Mouse (Mus musculus) midbrain, postnatal 0 days (tissue): Measurements from ENCODE around the gene Aim2. TPM values are rescaled to one million over a fixed set of nuclear protein-coding genes. Genes with fewer than 3 reads are reported as not detected.

Experiments
- ATAC-seq: fragments of 200-750 bp; cut with Nextera tagmentation; 2 replicates; pipeline ENCODE4 v1.8.0; 2017; ENCODE audit warnings: moderate number of reproducible peaks, mild to moderate bottlenecking, moderate TSS enrichment, moderate library complexity; ENCODE audit not compliant: low FRiP score
- DNase-seq: peaks from one replicate; pipeline ENCODE4 v3.0.0-alpha.2; 2015; ENCODE audit warnings: low spot score
- H3K27ac ChIP-seq: fragments of 300-500 bp; sonication (generic); 2 replicates; pipeline ENCODE4 v1.5.1; 2014; ENCODE audit warnings: low read depth, mild to moderate bottlenecking, low read length, mixed read lengths
- H3K27me3 ChIP-seq: fragments of 300-500 bp; sonication (generic); 2 replicates; pipeline ENCODE4 v1.6.1; 2014; ENCODE audit warnings: low read length, control low read depth, mixed read lengths; ENCODE audit not compliant: insufficient read depth
- H3K36me3 ChIP-seq: fragments of 300-500 bp; sonication (generic); 2 replicates; pipeline ENCODE4 v1.6.1; 2014; ENCODE audit warnings: low read length, control low read depth, mixed read lengths; ENCODE audit not compliant: insufficient read depth
- H3K4me1 ChIP-seq: fragments of 300-500 bp; sonication (generic); 2 replicates; pipeline ENCODE4 v1.6.1; 2014; ENCODE audit warnings: mild to moderate bottlenecking, control low read depth, antibody characterized with exemption, low read length, mixed read lengths; ENCODE audit not compliant: insufficient read depth
- H3K4me2 ChIP-seq: fragments of 300-500 bp; sonication (generic); 2 replicates; pipeline ENCODE4 v1.6.1; 2014; ENCODE audit warnings: low read depth, mild to moderate bottlenecking, low read length, mixed read lengths; ENCODE audit not compliant: poor library complexity, severe bottlenecking
- H3K4me3 ChIP-seq: fragments of 300-500 bp; sonication (generic); 2 replicates; pipeline ENCODE4 v1.5.1; 2014; ENCODE audit warnings: low read depth, mild to moderate bottlenecking, low read length, moderate library complexity
- H3K9ac ChIP-seq: fragments of 300-500 bp; sonication (generic); replicated peaks from 2 replicates; pipeline ENCODE4 v1.6.1; 2014; ENCODE audit warnings: mild to moderate bottlenecking, low read length, moderate library complexity, mixed read lengths; ENCODE audit not compliant: poor library complexity, severe bottlenecking
- H3K9me3 ChIP-seq: fragments of 300-500 bp; sonication (generic); 2 replicates; pipeline ENCODE4 v1.6.1; 2016; ENCODE audit warnings: low read length, control low read depth
- CTCF ChIP-seq: IDR thresholded peaks from 2 replicates; pipeline ENCODE4 v1.5.1; 2016; ENCODE audit warnings: antibody characterized with exemption, mild to moderate bottlenecking
- WGBS: fragments of 180-500 bp; shearing (Covaris S2); extraction: QIAGEN DNeasy Blood & Tissue Kit; methylation state at CpG from one replicate; pipeline ENCODE4 v1.1.7; 2014; 5-methylcytosine and 5-hydroxymethylcytosine counted together
- polyA plus RNA-seq: library from polyadenylated mRNA; unstranded; fragments of >200 nt; fragmentation: Nextera tagmentation; extraction: Ambion mirVana; gene quantifications from 2 replicates; pipeline ENCODE4 v1.2.1, GENCODE M21; 2015
- total RNA-seq: library from RNA; depleted of rRNA; stranded (reverse); fragments of >200 nt; gene quantifications from 2 replicates; pipeline ENCODE4 v1.2.3, GENCODE M21; 2014

The Aim2 gene
- total and polyA plus RNA-seq, 2 experiments from 2014 or later: 0.66 to 0.89 TPM

DNA sequence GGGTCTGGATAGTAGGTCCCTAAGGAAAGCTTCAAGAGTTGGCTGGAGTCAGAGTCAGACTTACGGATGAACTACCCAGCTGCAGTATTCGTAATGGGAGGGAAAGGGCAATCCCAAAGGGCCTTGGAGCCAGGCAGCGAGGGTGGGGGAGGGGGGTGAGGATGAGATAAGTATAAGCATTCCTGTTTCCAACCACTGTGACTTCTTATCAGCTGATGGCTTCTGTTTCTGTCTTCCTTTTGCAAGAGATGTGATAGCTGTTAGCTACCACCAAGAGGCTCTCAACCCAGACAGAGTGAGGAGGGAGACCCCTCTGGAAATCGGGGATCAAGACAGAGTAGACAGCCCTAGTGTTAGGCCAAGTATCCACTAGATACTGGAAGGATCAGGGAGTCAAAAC lies 21.5 kb upstream of the Aim2 start:
- H3K27me3 ChIP-seq: no peaks in the 10 kb centered on the region
- no peaks in the 10 kb centered on the region for H3K9me3 ChIP-seq
- no peak for DNase-seq
- no peak overlapping the region for H3K9ac ChIP-seq
- H3K36me3 ChIP-seq: no peaks in the 10 kb centered on the region
- WGBS: 56% methylated on average over 4 of the region's 4 CpGs
- TF ChIP-seq CTCF: peak; percentile 34
- no peak overlapping the region for H3K4me3 ChIP-seq
- H3K4me1 ChIP-seq: no peaks in the 10 kb centered on the region
- H3K27ac ChIP-seq: peak overlapping the region; percentile 38
- ATAC-seq: peak; percentile 32
- H3K4me2 ChIP-seq: no peak overlapping the region

DNA sequence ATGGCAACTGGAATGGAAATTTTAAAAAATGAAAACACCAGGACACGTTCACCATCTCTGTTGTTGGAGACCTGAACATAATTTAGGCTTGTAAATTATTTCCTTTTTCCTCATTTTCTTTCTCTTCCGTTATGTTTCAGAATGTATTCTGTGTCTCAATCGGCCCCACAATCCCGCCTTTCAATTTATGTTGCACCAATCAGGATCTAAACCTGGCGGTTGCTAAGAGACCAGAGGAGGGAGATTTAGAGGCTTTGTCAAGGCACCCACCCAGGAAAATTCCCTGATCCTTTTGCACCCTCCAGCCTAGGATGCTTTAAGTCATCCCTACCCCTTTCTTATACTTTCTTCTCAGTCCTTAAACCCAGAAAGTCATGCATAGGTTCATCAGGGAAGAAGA lies 20.9 kb upstream of the Aim2 start:
- peak; percentile 63 for DNase-seq
- H3K9ac ChIP-seq: no peak overlapping the region
- peak; percentile 60 for ATAC-seq
- H3K9me3 ChIP-seq: no peaks in the 10 kb centered on the region
- no peak overlapping the region for H3K4me3 ChIP-seq
- 42% methylated on average over 5 of the region's 5 CpGs for WGBS
- no peaks in the 10 kb centered on the region for H3K4me1 ChIP-seq
- H3K27ac ChIP-seq: peak overlapping the region; percentile 38; the same call in 1 of the 2 replicates
- H3K27me3 ChIP-seq: no peaks in the 10 kb centered on the region
- TF ChIP-seq CTCF: no peak
- no peak overlapping the region for H3K4me2 ChIP-seq
- no peaks in the 10 kb centered on the region for H3K36me3 ChIP-seq

DNA sequence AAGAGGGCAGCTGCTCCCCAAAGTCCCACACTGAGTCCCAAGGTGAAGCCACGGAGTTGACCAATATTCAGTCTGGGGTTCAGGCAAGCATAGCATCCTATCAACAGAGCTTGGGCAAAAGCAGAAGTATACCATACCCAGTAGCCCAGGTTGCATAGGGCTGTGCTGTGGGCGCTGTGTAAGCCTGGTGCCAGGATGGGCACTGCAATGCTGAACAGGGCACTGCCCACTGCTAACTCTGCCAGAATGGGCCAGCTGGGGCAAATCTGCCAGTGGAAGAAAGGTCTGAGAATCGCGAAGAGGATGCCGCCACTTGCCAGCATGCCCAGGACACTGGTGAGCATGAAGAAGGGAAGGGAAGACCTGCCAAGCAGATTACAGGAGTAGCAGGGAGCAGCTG lies 18.3 kb upstream of the Aim2 start:
- no peaks in the 10 kb centered on the region for H3K4me1 ChIP-seq
- no peak for TF ChIP-seq CTCF
- H3K9me3 ChIP-seq: no peaks in the 10 kb centered on the region
- H3K4me3 ChIP-seq: no peak overlapping the region
- H3K4me2 ChIP-seq: no peak overlapping the region
- no peak overlapping the region for H3K9ac ChIP-seq
- H3K27ac ChIP-seq: no peak overlapping the region
- ATAC-seq (no peak), DNase-seq (peak; percentile 48)
- peaks cover 8% of the 10 kb centered on the region; the same call in 1 of the 2 replicates for H3K36me3 ChIP-seq
- H3K27me3 ChIP-seq: no peaks in the 10 kb centered on the region
- 89% methylated on average over 5 of the region's 5 CpGs for WGBS

DNA sequence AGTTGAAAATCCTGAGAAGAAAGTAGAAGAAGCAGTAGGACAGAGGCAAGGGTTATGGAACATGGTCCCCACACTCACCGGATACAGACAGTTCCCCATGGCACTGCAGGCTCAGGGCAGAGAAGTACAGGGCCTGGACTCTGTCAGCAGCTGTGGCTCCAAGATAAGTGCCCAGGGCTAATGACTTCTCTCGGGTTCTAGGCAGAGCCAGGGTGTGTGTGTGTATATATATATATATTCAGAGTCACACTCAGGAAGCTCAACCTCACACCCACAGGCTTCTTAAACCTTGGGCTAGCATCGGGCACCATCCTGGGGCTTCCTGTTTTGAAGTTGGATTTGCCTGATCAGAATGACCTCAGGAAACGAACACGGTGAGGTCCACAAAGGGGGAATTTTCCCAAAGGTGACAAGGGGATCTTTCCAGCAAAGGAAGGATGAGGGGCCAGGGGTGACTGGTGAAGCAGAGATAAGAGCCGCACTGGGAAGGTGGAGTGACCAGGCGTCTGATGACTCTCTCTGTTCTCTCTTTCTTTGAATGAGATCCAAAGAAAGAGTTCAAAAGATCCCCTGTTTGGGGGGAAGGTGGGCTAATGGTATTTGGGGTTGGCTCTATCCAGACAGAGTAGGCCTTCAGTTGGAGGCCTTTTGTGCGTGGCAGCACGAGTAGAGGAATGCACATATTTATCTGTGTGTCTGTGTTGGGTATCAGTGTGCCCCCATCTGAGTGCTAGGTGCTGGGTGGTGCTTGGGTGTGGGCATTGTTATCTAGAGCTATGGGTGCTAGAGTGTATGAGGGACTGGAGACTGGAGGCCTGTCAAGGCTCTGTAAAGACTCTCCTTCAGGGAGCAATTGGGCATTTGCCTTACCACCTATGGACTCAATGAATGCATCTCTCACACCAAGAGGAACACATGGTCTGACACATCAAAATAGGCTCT lies 17.1 kb upstream of the Aim2 start, which contains the start of gene Ackr1:
Gene Ackr1, minus strand, starts transcription at position 439 of the 942 bp plus-strand sequence.
- 75% methylated on average over 9 of the region's 9 CpGs for WGBS
- ATAC-seq (no peak), DNase-seq (no peak)
- Histone ChIP-seq H3K36me3 (peaks cover 18% of the 10 kb centered on the region), H3K4me2 (no peak within 1 kb of the TSS), H3K27ac (no peak within 1 kb of the TSS), H3K27me3 (no peaks in the 10 kb centered on the region), H3K9ac (no peak within 1 kb of the TSS), H3K9me3 (no peaks in the 10 kb centered on the region), H3K4me1 (no peaks in the 10 kb centered on the region), H3K4me3 (no peak within 1 kb of the TSS)
- TF ChIP-seq CTCF: no peak

DNA sequence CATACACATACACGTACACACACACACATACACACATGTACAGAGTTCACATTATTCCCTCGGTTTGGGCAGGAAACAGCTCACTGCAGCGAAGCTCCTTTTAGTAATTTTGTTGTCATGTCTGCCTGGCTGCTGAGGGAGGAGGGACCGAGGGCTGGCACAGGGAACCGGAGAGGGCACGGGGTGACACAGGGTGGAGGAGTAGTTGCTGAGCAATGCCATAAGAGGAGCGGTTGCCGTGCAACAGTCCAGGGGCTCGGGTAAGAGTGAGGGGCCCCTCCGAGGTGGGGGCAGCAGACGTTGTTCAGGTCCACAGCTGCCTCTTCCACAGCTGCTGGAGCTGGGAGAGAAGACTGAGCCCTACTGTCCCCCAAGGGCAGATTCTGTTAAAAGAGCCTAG lies 14.8 kb upstream of the Aim2 start:
- 49% methylated on average over 11 of the region's 11 CpGs for WGBS
- H3K9ac ChIP-seq: no peak overlapping the region
- H3K4me2 ChIP-seq: no peak overlapping the region
- H3K4me1 ChIP-seq: no peaks in the 10 kb centered on the region
- H3K27me3 ChIP-seq: no peaks in the 10 kb centered on the region
- H3K4me3 ChIP-seq: no peak overlapping the region
- H3K27ac ChIP-seq: no peak overlapping the region
- no peak for TF ChIP-seq CTCF
- ATAC-seq (no peak), DNase-seq (no peak)
- H3K9me3 ChIP-seq: no peaks in the 10 kb centered on the region
- H3K36me3 ChIP-seq: peaks cover 34% of the 10 kb centered on the region

DNA sequence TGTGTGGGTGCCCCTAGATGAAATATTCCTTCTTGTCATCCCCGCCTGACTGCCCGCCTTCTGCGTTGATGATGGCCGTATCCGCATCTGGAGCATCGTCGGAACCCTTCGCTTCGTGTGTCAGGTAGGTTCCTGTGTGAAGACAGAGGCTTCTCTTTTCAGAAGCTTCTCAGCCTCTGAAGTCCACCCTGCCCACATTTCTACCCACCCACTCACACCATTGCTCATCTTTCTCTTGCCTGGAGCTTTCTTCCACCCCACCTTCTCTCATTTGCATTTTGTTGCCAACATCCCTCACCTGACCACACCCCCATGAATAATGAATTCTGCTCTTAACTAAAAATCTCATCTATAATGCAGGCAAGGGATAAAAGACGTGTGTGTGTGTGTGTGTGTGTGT lies 13.7 kb upstream of the Aim2 start:
- H3K27me3 ChIP-seq: no peaks in the 10 kb centered on the region
- H3K9ac ChIP-seq: no peak overlapping the region
- H3K27ac ChIP-seq: no peak overlapping the region
- no peak for TF ChIP-seq CTCF
- no peaks in the 10 kb centered on the region for H3K9me3 ChIP-seq
- H3K36me3 ChIP-seq: peaks cover 41% of the 10 kb centered on the region
- H3K4me1 ChIP-seq: no peaks in the 10 kb centered on the region
- WGBS: 92% methylated on average over 10 of the region's 10 CpGs
- H3K4me2 ChIP-seq: no peak overlapping the region
- DNase-seq (no peak), ATAC-seq (no peak)
- H3K4me3 ChIP-seq: no peak overlapping the region
